Mouse (Mus musculus) layer of hippocampus, postnatal 36 days (tissue): ENCODE measurements around the gene Pop7. TPM values are rescaled to one million over a fixed set of nuclear protein-coding genes. Genes with fewer than 3 reads are reported as not detected.

Experiments used
- DNase-seq, 2 experiments: peaks; one replicate each; pipeline ENCODE4 v3.0.0; 2022
- total RNA-seq, 2 experiments: library from RNA; stranded (reverse); gene quantifications; 2 replicates each; pipeline ENCODE4 v1.2.3; 2021

The Pop7 gene
- total RNA-seq, 2 experiments from 2014 or later: 32.5 to 37.0 TPM

- peak in 1 of 2 experiments; percentile 14 for DNase-seq
These were observed 26.1 kb upstream of the Pop7 start for GRCm38 (mm10) chr5:137528247-137528968.

GRCm38 (mm10) chr5:137527413-137527812, 25.1 kb upstream of the Pop7 start:
- DNase-seq: no peak

GRCm38 (mm10) chr5:137526192-137526936, 24.0 kb upstream of the Pop7 start:
- DNase-seq: peak; percentile 43 to 56

- no peak for DNase-seq
These were observed 23.2 kb upstream of the Pop7 start for GRCm38 (mm10) chr5:137525511-137525910.

GRCm38 (mm10) chr5:137524671-137525070, 22.4 kb upstream of the Pop7 start:
- no peak for DNase-seq

- DNase-seq: no peak
These were observed 21.9 kb upstream of the Pop7 start for GRCm38 (mm10) chr5:137524251-137524515.

GRCm38 (mm10) chr5:137523396-137524250, 21.3 kb upstream of the Pop7 start:
- no peak for DNase-seq

- no peak for DNase-seq
These were observed 20.4 kb upstream of the Pop7 start for GRCm38 (mm10) chr5:137522711-137523110.

GRCm38 (mm10) chr5:137521861-137522260, 19.5 kb upstream of the Pop7 start:
- DNase-seq: no peak

- DNase-seq: no peak
These were observed 17.6 kb upstream of the Pop7 start for GRCm38 (mm10) chr5:137519691-137520550.

- no peak for DNase-seq
These were observed 16.1 kb upstream of the Pop7 start, which contains the start of gene Gigyf1 for GRCm38 (mm10) chr5:137518436-137518835. Gene Gigyf1, plus strand, starts transcription at chr5:137518548.

GRCm38 (mm10) chr5:137514811-137515210, 12.5 kb upstream of the Pop7 start:
- no peak for DNase-seq

- DNase-seq: no peak
These were observed 11.8 kb upstream of the Pop7 start for GRCm38 (mm10) chr5:137513951-137514721.

- no peak for DNase-seq
These were observed 10.8 kb upstream of the Pop7 start for GRCm38 (mm10) chr5:137512847-137513794.

GRCm38 (mm10) chr5:137511706-137512105, 9.4 kb upstream of the Pop7 start:
- DNase-seq: no peak

GRCm38 (mm10) chr5:137510573-137511390, 8.5 kb upstream of the Pop7 start:
- no peak for DNase-seq

GRCm38 (mm10) chr5:137510014-137510501, 7.7 kb upstream of the Pop7 start:
- peak; percentile 76 to 82 for DNase-seq

- DNase-seq: no peak
These were observed 1.7 kb upstream of the Pop7 start for GRCm38 (mm10) chr5:137504041-137504440.

GRCm38 (mm10) chr5:137502667-137503110, 371 bp upstream of the Pop7 start:
- no peak for DNase-seq
